26 mouse cellular contexts compared by ENCODE assay signal in the genomic region with DNA sequence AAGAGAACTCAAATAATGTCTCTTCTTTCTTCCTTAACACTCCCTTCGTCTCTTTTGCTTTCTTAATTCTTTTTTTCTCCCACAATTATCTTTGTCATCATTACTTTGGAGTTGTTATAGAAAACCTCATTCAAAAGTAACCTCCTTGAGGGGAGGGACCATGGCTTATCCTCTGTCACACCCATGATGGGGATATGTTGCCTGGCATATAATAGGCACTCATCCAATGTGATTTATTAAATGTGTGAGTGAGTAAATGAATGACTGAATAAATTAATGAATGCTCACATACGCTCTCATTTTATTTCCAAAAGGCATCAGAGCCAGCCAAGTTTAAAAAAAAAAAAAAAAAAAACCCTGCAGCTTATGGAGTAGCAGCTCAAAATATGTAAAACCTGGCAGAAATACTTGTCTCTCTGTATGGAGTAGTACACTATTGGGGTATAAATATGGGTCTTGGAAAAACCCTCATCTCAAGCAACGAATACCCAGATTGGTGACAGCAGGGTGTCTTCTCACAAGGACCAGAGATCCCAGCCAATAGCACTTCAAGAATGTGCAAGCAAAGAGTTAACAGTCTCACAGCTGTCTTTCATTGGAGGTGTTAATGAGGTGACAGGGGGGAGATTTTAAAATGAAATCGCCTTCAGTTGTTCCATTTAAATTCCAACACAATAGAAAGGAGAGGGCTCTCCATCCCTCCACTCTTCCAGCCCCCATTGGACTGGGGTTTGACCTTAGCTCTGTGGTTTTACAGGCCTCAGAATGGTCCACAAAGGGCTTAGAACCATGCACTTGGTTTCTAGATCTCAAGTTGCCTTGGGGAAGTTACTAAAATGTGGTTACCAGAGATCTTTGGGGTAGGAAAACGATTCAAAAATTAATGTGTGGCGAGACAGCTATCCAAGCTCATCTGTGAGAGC.
A peak's percentile ranks its signal among the peaks of the same experiment; 100 is the strongest.
DNase-seq lines count a peak whose midpoint lies in the region; ATAC-seq and TF ChIP-seq lines count a peak whose summit lies in the region.
"Had no signal": no experiment of that assay in that cellular context is flagged by ENCODE, and none has a peak within 500 bp of the region (broad histone marks: within the 10 kb centered on the region; RNA-seq: fewer than 3 reads in every experiment).

No protein-coding gene starts in this region.

- H3K36me3 ChIP-seq in heart, adult 2 months (ENCODE audit: control insufficient read depth, insufficient read depth, low read length), result no peaks in the 10 kb centered on the region
- no peaks in the 10 kb centered on the region for H3K36me3 ChIP-seq in forebrain, postnatal 0 days (ENCODE audit: insufficient read depth)
- H3K36me3 ChIP-seq in limb, embryonic 13.5 days, result no peaks in the 10 kb centered on the region
- no peaks in the 10 kb centered on the region for H3K36me3 ChIP-seq in midbrain, embryonic 14.5 days (ENCODE audit: control insufficient read depth, insufficient read depth, low read length)
- H3K36me3 ChIP-seq: embryonic facial prominence, embryonic 10.5 days; embryonic facial prominence, embryonic 15.5 days; hindbrain, embryonic 10.5 days; hindbrain, embryonic 15.5 days; liver, embryonic 15.5 days; neural tube, embryonic 13.5 days; stomach, embryonic 15.5 days had no signal

- TF ChIP-seq EP300 in heart, adult 2 months (IDR thresholded peaks at IDR 0.05; ENCODE audit: insufficient read depth, low read depth, low read length), result no peak

- intact Hi-C loops in heart, adult 2 months (cut with DNase I), result no loop called here

- WGBS in heart, adult 2 months, result 76% methylated on average over 6 of the region's 6 CpGs
- 43% methylated on average over 6 of the region's 6 CpGs for WGBS in forebrain, postnatal 0 days
- WGBS in limb, embryonic 13.5 days, result 29% methylated on average over 6 of the region's 6 CpGs
- 75% methylated on average over 6 of the region's 6 CpGs for WGBS in midbrain, embryonic 14.5 days

- no peak for TF ChIP-seq CTCF in heart, adult 2 months (IDR thresholded peaks at IDR 0.05)
- TF ChIP-seq CTCF in forebrain, postnatal 0 days (IDR thresholded peaks at IDR 0.05; ENCODE audit: low read depth), result no peak

- TF ChIP-seq POLR2A in heart, adult 2 months (IDR thresholded peaks at IDR 0.05; ENCODE audit: insufficient read depth, low read depth, low read length), result no peak

- H3K4me2 ChIP-seq in forebrain, postnatal 0 days (ENCODE audit: low read depth), result no peak overlapping the region
- H3K4me2 ChIP-seq in limb, embryonic 13.5 days (replicated peaks), result peak overlapping the region; percentile 17; the same call in 1 of the 2 replicates
- no peak overlapping the region for H3K4me2 ChIP-seq in midbrain, embryonic 14.5 days (ENCODE audit: low read length)
- H3K4me2 ChIP-seq: embryonic facial prominence, embryonic 15.5 days; hindbrain, embryonic 15.5 days; liver, embryonic 15.5 days; midbrain, embryonic 11.5 days; neural tube, embryonic 13.5 days; stomach, embryonic 15.5 days had no signal

- ATAC-seq in forebrain, postnatal 0 days, result peak; percentile 78
- ATAC-seq in limb, embryonic 13.5 days (ENCODE audit: low FRiP score, low read depth), result peak; percentile 76; the same call in 1 of the 2 replicates
- ATAC-seq in midbrain, embryonic 14.5 days (ENCODE audit: low FRiP score, low TSS enrichment), result no peak
- ATAC-seq: inflammation-experienced regulatory T-cells, adult 6 months had no signal

- no peak overlapping the region for H3K4me3 ChIP-seq in heart, adult 2 months
- H3K4me3 ChIP-seq in forebrain, postnatal 0 days (ENCODE audit: low read depth, low read length), result no peak overlapping the region
- no peak overlapping the region for H3K4me3 ChIP-seq in limb, embryonic 13.5 days
- H3K4me3 ChIP-seq in midbrain, embryonic 14.5 days (replicated peaks; ENCODE audit: low read depth, low read length), result no peak overlapping the region
- H3K4me3 ChIP-seq: embryonic facial prominence, embryonic 10.5 days; embryonic facial prominence, embryonic 15.5 days; hindbrain, embryonic 10.5 days; hindbrain, embryonic 15.5 days; liver, embryonic 15.5 days; neural tube, embryonic 13.5 days; stomach, embryonic 15.5 days had no signal

- peak; percentile 39 for DNase-seq in heart, adult 11 months
- no peak for DNase-seq in heart, adult 2 months
- DNase-seq in brain, embryonic 18.5 days (ENCODE audit: low read depth, low spot score), result peak; percentile 42
- DNase-seq in forebrain, postnatal 0 days, result peak; percentile 46
- DNase-seq in layer of hippocampus, postnatal 10 days (ENCODE audit: low spot score in 2 of 2), result no peak
- DNase-seq in spleen, adult 12 weeks (ENCODE audit: low spot score), result no peak
- no peak for DNase-seq in midbrain, embryonic 14.5 days
- DNase-seq: adrenal gland, postnatal 25 days; cerebellum, adult 8-10 months; cerebellum, postnatal 25 days; heart, postnatal 14 days; kidney, adult 11 months; kidney, postnatal 14 days; layer of hippocampus, adult 9-11 months; right cerebral cortex, postnatal 14 days; thymus, postnatal 25 days had no signal

- no peak overlapping the region for H3K9ac ChIP-seq in heart, adult 2 months (ENCODE audit: low read depth, low read length)
- no peak overlapping the region for H3K9ac ChIP-seq in forebrain, postnatal 0 days
- no peak overlapping the region for H3K9ac ChIP-seq in limb, embryonic 13.5 days
- H3K9ac ChIP-seq in midbrain, embryonic 14.5 days (replicated peaks; ENCODE audit: low read length), result no peak overlapping the region
- H3K9ac ChIP-seq: embryonic facial prominence, embryonic 15.5 days; hindbrain, embryonic 15.5 days; liver, embryonic 15.5 days; neural tube, embryonic 13.5 days; stomach, embryonic 15.5 days had no signal

- no peaks in the 10 kb centered on the region for H3K27me3 ChIP-seq in heart, adult 2 months (ENCODE audit: control insufficient read depth, insufficient read depth, low read length)
- H3K27me3 ChIP-seq in forebrain, postnatal 0 days (ENCODE audit: insufficient read depth, low read length), result no peaks in the 10 kb centered on the region
- H3K27me3 ChIP-seq in limb, embryonic 13.5 days, result no peaks in the 10 kb centered on the region
- H3K27me3 ChIP-seq in midbrain, embryonic 14.5 days (ENCODE audit: control insufficient read depth, insufficient read depth, low read length), result no peaks in the 10 kb centered on the region
- H3K27me3 ChIP-seq: embryonic facial prominence, embryonic 15.5 days; hindbrain, embryonic 15.5 days; liver, embryonic 15.5 days; neural tube, embryonic 13.5 days; stomach, embryonic 15.5 days had no signal

- H3K9me3 ChIP-seq in forebrain, postnatal 0 days (ENCODE audit: low read length), result no peaks in the 10 kb centered on the region
- H3K9me3 ChIP-seq in limb, embryonic 13.5 days, result no peaks in the 10 kb centered on the region
- H3K9me3 ChIP-seq in midbrain, embryonic 14.5 days (ENCODE audit: control insufficient read depth, low read length), result no peaks in the 10 kb centered on the region
- H3K9me3 ChIP-seq: embryonic facial prominence, embryonic 10.5 days; embryonic facial prominence, embryonic 15.5 days; hindbrain, embryonic 10.5 days; hindbrain, embryonic 15.5 days; liver, embryonic 15.5 days; neural tube, embryonic 13.5 days; stomach, embryonic 15.5 days had no signal

- no peaks in the 10 kb centered on the region for H3K79me2 ChIP-seq in heart, adult 2 months (replicated peaks; ENCODE audit: control insufficient read depth, insufficient read depth, low read length)

- no peaks in the 10 kb centered on the region; the same call in 1 of the 2 replicates for H3K4me1 ChIP-seq in heart, adult 2 months (ENCODE audit: control insufficient read depth, insufficient read depth, low read length)
- H3K4me1 ChIP-seq in forebrain, postnatal 0 days (ENCODE audit: insufficient read depth), result no peaks in the 10 kb centered on the region
- H3K4me1 ChIP-seq in limb, embryonic 13.5 days, result peaks cover 31% of the 10 kb centered on the region
- H3K4me1 ChIP-seq in midbrain, embryonic 14.5 days (ENCODE audit: control insufficient read depth, insufficient read depth, low read length), result no peaks in the 10 kb centered on the region
- H3K4me1 ChIP-seq: embryonic facial prominence, embryonic 15.5 days; hindbrain, embryonic 10.5 days; hindbrain, embryonic 15.5 days; liver, embryonic 15.5 days; neural tube, embryonic 13.5 days; stomach, embryonic 15.5 days had no signal

- H3K27ac ChIP-seq in heart, adult 2 months, result no peak overlapping the region
- H3K27ac ChIP-seq in forebrain, postnatal 0 days (ENCODE audit: low read depth, low read length), result 0 out of 2 replicates have a peak overlapping the region, but pooled peaks have one; percentile 35
- peak overlapping the region; percentile 35 for H3K27ac ChIP-seq in limb, embryonic 13.5 days
- H3K27ac ChIP-seq in midbrain, embryonic 14.5 days (replicated peaks; ENCODE audit: low read depth, low read length), result no peak overlapping the region
- H3K27ac ChIP-seq: embryonic facial prominence, embryonic 10.5 days; embryonic facial prominence, embryonic 15.5 days; hindbrain, embryonic 10.5 days; hindbrain, embryonic 15.5 days; liver, embryonic 15.5 days; neural tube, embryonic 13.5 days; stomach, embryonic 15.5 days had no signal

Comparison
In these comparisons a context has a peak if more than half of its experiments do, and no peak if none do; other contexts are left out.
1. DNase-seq: peak in heart, adult 11 months (single experiment), brain, embryonic 18.5 days (single experiment) and forebrain, postnatal 0 days (single experiment); none in heart, adult 2 months (0 of 2), layer of hippocampus, postnatal 10 days (0 of 2), spleen, adult 12 weeks (single experiment) and midbrain, embryonic 14.5 days (single experiment).
2. H3K27ac ChIP-seq: peak in forebrain, postnatal 0 days (single experiment) and limb, embryonic 13.5 days (single experiment); none in heart, adult 2 months (single experiment) and midbrain, embryonic 14.5 days (single experiment).